ENCODE assay signal across 18 mouse cellular contexts in the genomic region with DNA sequence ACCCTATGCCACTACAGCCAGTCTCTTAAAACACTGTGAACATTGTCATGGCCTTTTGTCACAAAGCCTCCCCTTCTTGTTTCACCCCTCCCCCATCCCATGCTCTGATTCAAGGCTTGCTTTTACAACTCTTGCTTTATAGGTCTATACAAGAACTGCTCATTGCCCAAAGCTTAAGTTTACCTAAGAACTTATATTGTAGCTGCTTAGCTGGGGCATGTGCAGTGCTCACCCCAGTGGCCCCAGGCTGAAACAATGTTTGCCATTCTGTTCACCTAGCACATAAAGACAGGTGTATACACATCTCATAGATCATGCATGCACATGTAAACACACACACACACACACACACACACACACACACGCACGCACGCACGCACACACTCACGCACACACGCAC. TPM values are rescaled to one million over a fixed set of nuclear protein-coding genes. Genes with fewer than 3 reads are reported as not detected.
"Had no signal": no experiment of that assay in that cellular context is flagged by ENCODE, and none has a peak within 500 bp of the region (broad histone marks: within the 10 kb centered on the region; RNA-seq: fewer than 3 reads in every experiment).

No protein-coding gene starts in this region.

- H3K4me2 ChIP-seq: kidney, embryonic 15.5 days; limb, embryonic 13.5 days; midbrain, embryonic 12.5 days had no signal

- H3K27ac ChIP-seq: limb, embryonic 13.5 days; liver, embryonic 14.5 days; midbrain, embryonic 12.5 days had no signal

- H3K4me3 ChIP-seq: kidney, embryonic 15.5 days; limb, embryonic 13.5 days; midbrain, embryonic 12.5 days; myocyte had no signal

- DNase-seq: kidney, adult 18-20 months; kidney, postnatal 14 days; left cerebral cortex, postnatal 4 days; lung, adult 18-20 months; lung, postnatal 10 days; retina, postnatal 1 day; right cerebral cortex, postnatal 4 days; spleen, adult 18-20 months; thymus, adult 18-20 months; thymus, postnatal 14 days had no signal

- H3K36me3 ChIP-seq: kidney, embryonic 15.5 days; limb, embryonic 13.5 days; midbrain, embryonic 12.5 days had no signal

- H3K9me3 ChIP-seq: kidney, embryonic 15.5 days; limb, embryonic 13.5 days; midbrain, embryonic 12.5 days had no signal

- H3K9ac ChIP-seq: kidney, embryonic 15.5 days; limb, embryonic 13.5 days; liver, embryonic 14.5 days; midbrain, embryonic 12.5 days had no signal

- H3K27me3 ChIP-seq: kidney, embryonic 15.5 days had no signal

RNA-seq across cellular contexts. Expression of a gene that starts 25.9 kb away (rescaled TPM):
- total RNA-seq: left cerebral cortex, adult 18-20 months; left cerebral cortex, postnatal 4 days; megakaryocyte-erythroid progenitor cell, adult 5-6 weeks had no signal
- polyA plus RNA-seq: liver, adult 2 months had no signal
